ENCODE assay signal across 8 mouse cellular contexts in the genomic region with DNA sequence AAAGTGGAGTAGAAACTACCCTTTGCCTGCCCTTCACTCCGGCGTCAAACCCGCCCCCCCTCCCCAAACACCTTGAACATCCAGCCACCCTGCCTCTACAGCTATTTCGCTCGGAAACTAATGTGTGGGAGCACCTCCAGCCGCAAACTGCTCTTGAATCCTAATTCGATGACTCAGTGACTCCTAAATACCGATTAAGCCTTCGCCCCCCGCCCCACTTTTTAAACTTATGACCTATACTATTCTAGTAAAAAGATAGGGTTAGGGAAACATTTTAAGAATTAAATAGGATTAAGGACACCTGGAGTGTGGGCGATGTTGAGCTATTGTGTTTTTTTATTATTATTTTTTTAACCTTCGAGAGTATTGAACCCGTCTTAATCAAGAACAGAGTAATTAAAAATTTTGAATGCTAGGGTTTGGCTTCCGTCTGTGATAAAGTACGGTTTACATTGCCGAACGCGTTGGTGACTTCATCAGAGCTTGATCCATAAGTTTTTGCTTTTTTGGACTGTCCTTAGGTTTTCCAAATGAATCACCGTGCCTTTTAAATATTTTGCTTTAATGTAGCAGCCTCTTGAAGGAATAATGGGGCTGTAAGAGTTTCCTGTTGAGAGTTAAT. TPM values are rescaled to one million over a fixed set of nuclear protein-coding genes. Genes with fewer than 3 reads are reported as not detected.
DNase-seq lines count a peak whose midpoint lies in the region; ATAC-seq and TF ChIP-seq lines count a peak whose summit lies in the region.

No protein-coding gene starts in this region.

- ATAC-seq in megakaryocyte, adult 5-6 weeks (ENCODE audit: poor library complexity, severe bottlenecking) = no peak
- no peak for ATAC-seq in hindbrain, postnatal 0 days
- no peak for ATAC-seq in neural tube, embryonic 13.5 days (ENCODE audit: low read depth)

- H3K27ac ChIP-seq in hindbrain, postnatal 0 days = peak overlapping the region; percentile 99
- H3K27ac ChIP-seq in neural tube, embryonic 13.5 days (replicated peaks) = peak overlapping the region; percentile 99

- H3K4me2 ChIP-seq in hindbrain, postnatal 0 days (ENCODE audit: low read depth, low read length) = peak overlapping the region; percentile 66
- peak overlapping the region; percentile 79 for H3K4me2 ChIP-seq in neural tube, embryonic 13.5 days

- no peaks in the 10 kb centered on the region for H3K27me3 ChIP-seq in megakaryocyte, embryonic 14.5 days (replicated peaks)
- no peaks in the 10 kb centered on the region for H3K27me3 ChIP-seq in hindbrain, postnatal 0 days (ENCODE audit: insufficient read depth, low read length)
- no peaks in the 10 kb centered on the region for H3K27me3 ChIP-seq in neural tube, embryonic 13.5 days

- peak; percentile 12 for DNase-seq in cerebellum, adult 11 months
- DNase-seq in cerebellum, adult 9-11 months = no peak
- no peak for DNase-seq in hindbrain, postnatal 0 days (ENCODE audit: low spot score)
- no peak for DNase-seq in gastrocnemius, adult 18-20 months (ENCODE audit: low spot score)
- no peak for DNase-seq in frontal cortex, adult 2 months (ENCODE audit: extremely low spot score in 1 of 2, low spot score in 1 of 2)

- H3K4me3 ChIP-seq in megakaryocyte, embryonic 14.5 days (replicated peaks) = peak overlapping the region; percentile 98
- H3K4me3 ChIP-seq in hindbrain, postnatal 0 days (ENCODE audit: low read length) = peak overlapping the region; percentile 98
- H3K4me3 ChIP-seq in neural tube, embryonic 13.5 days = peak overlapping the region; percentile 91

- under 1% methylated on average over 19 of the region's 19 CpGs for WGBS in hindbrain, postnatal 0 days
- WGBS in neural tube, embryonic 13.5 days = under 1% methylated on average over 19 of the region's 19 CpGs

- TF ChIP-seq CTCF in hindbrain, postnatal 0 days (IDR thresholded peaks at IDR 0.05; ENCODE audit: low read depth) = no peak

- H3K36me3 ChIP-seq in megakaryocyte, embryonic 14.5 days (replicated peaks; ENCODE audit: low read length) = peaks cover 2% of the 10 kb centered on the region
- no peaks in the 10 kb centered on the region for H3K36me3 ChIP-seq in hindbrain, postnatal 0 days (ENCODE audit: insufficient read depth, low read length)
- no peaks in the 10 kb centered on the region for H3K36me3 ChIP-seq in neural tube, embryonic 13.5 days

- no peaks in the 10 kb centered on the region for H3K9me3 ChIP-seq in megakaryocyte, embryonic 14.5 days
- no peaks in the 10 kb centered on the region for H3K9me3 ChIP-seq in hindbrain, postnatal 0 days (ENCODE audit: low read length)
- no peaks in the 10 kb centered on the region for H3K9me3 ChIP-seq in neural tube, embryonic 13.5 days

- H3K9ac ChIP-seq in hindbrain, postnatal 0 days (replicated peaks; ENCODE audit: low read length) = peak overlapping the region; percentile 100
- H3K9ac ChIP-seq in neural tube, embryonic 13.5 days = peak overlapping the region; percentile 98

- H3K4me1 ChIP-seq in megakaryocyte, embryonic 14.5 days = peaks cover 32% of the 10 kb centered on the region
- 0 out of 2 replicates have a peak, but pooled peaks cover 10% of the 10 kb centered on the region for H3K4me1 ChIP-seq in hindbrain, postnatal 0 days (ENCODE audit: insufficient read depth, low read length)
- H3K4me1 ChIP-seq in neural tube, embryonic 13.5 days (replicated peaks) = peaks cover 29% of the 10 kb centered on the region

RNA-seq across cellular contexts. Expression of a gene that starts 0.9 kb away (rescaled TPM):
- polyA plus RNA-seq in megakaryocyte, embryonic 14.5 days (2012; ENCODE audit: insufficient read depth, low replicate concordance) = 0.75 and 0.89 TPM in 2 replicates
- total RNA-seq in megakaryocyte, adult 5-6 weeks (2015) = 10.7 and 13.4 TPM in 2 replicates
- total RNA-seq in megakaryocyte, adult 5-6 weeks (2017) = 12.5 and 13.9 TPM in 2 replicates
- total RNA-seq in hindbrain, postnatal 0 days (2014; rRNA removed) = 50.0 and 57.1 TPM in 2 replicates
- polyA plus RNA-seq in hindbrain, postnatal 0 days (2015; fragmentation: Nextera tagmentation; extraction: Ambion mirVana) = 15.3 and 15.5 TPM in 2 replicates
- 11.8 and 12.5 TPM in 2 replicates for polyA plus RNA-seq in neural tube, embryonic 13.5 days (2015; fragmentation: Nextera tagmentation; extraction: Ambion mirVana)
- total RNA-seq in gastrocnemius, adult 18-20 months (2021) = 1 to 10 TPM; 4.6 to 5.8 TPM
- polyA plus RNA-seq in frontal cortex, adult 2 months (2012; rRNA removed) = 44.5 and 44.6 TPM in 2 replicates
